10 mouse cellular contexts compared by ENCODE assay signal in genomic region chr6:51119691-51120302, GRCm38 (mm10).
A peak's percentile ranks its signal among the peaks of the same experiment; 100 is the strongest.
DNase-seq lines count a peak whose midpoint lies in the region; ATAC-seq and TF ChIP-seq lines count a peak whose summit lies in the region.
"Had no signal": no experiment of that assay in that cellular context is flagged by ENCODE, and none has a peak within 500 bp of the region (broad histone marks: within the 10 kb centered on the region; RNA-seq: fewer than 3 reads in every experiment).

No protein-coding gene starts in this region.

- no peak for ATAC-seq in lung, postnatal 0 days
- no peak for ATAC-seq in kidney, embryonic 15.5 days (replicated peaks; ENCODE audit: low FRiP score)
- peak; percentile 68; the same call in 1 of the 2 replicates for ATAC-seq in stomach, embryonic 15.5 days (ENCODE audit: insufficient read depth, low FRiP score, low read depth)
- ATAC-seq in CD4-positive, CD25-positive, alpha-beta regulatory T cell, adult 4 months: no peak
- no peak for ATAC-seq in midbrain, embryonic 13.5 days
- ATAC-seq: forebrain, embryonic 16.5 days had no signal

- no peak overlapping the region for H3K4me2 ChIP-seq in lung, postnatal 0 days (replicated peaks; ENCODE audit: low read depth, low read length)
- H3K4me2 ChIP-seq in kidney, embryonic 15.5 days: no peak overlapping the region
- no peak overlapping the region for H3K4me2 ChIP-seq in stomach, embryonic 15.5 days
- no peak overlapping the region for H3K4me2 ChIP-seq in midbrain, embryonic 13.5 days (replicated peaks)

- no peaks in the 10 kb centered on the region for H3K27me3 ChIP-seq in lung, postnatal 0 days (replicated peaks; ENCODE audit: insufficient read depth, low read length)
- no peaks in the 10 kb centered on the region for H3K27me3 ChIP-seq in kidney, embryonic 15.5 days
- no peaks in the 10 kb centered on the region for H3K27me3 ChIP-seq in stomach, embryonic 15.5 days (replicated peaks)
- no peaks in the 10 kb centered on the region for H3K27me3 ChIP-seq in midbrain, embryonic 13.5 days

- no peak for TF ChIP-seq POLR2A in lung, adult 2 months (IDR thresholded peaks at IDR 0.05; ENCODE audit: borderline replicate concordance, extremely low read depth, low read depth, low read length)

- H3K9me3 ChIP-seq in lung, postnatal 0 days (ENCODE audit: low read length): no peaks in the 10 kb centered on the region
- H3K9me3 ChIP-seq in kidney, embryonic 15.5 days (replicated peaks): no peaks in the 10 kb centered on the region
- no peaks in the 10 kb centered on the region for H3K9me3 ChIP-seq in stomach, embryonic 15.5 days
- H3K9me3 ChIP-seq in midbrain, embryonic 13.5 days: no peaks in the 10 kb centered on the region

- no peak overlapping the region for H3K4me3 ChIP-seq in lung, postnatal 0 days (ENCODE audit: low read depth, low read length)
- H3K4me3 ChIP-seq in lung, adult 2 months (replicated peaks; ENCODE audit: extremely low read depth, low read depth, low read length): no peak overlapping the region
- H3K4me3 ChIP-seq in kidney, embryonic 15.5 days (replicated peaks): no peak overlapping the region
- H3K4me3 ChIP-seq in stomach, embryonic 15.5 days (replicated peaks): no peak overlapping the region
- H3K4me3 ChIP-seq in midbrain, embryonic 13.5 days (replicated peaks): no peak overlapping the region
- H3K4me3 ChIP-seq: myocyte had no signal

- no peak overlapping the region for H3K9ac ChIP-seq in lung, postnatal 0 days (replicated peaks; ENCODE audit: low read depth)
- no peak overlapping the region for H3K9ac ChIP-seq in kidney, embryonic 15.5 days
- no peak overlapping the region for H3K9ac ChIP-seq in stomach, embryonic 15.5 days
- H3K9ac ChIP-seq in midbrain, embryonic 13.5 days (replicated peaks): no peak overlapping the region

- no peak for TF ChIP-seq CTCF in lung, postnatal 0 days (IDR thresholded peaks at IDR 0.05)
- no peak for TF ChIP-seq CTCF in lung, adult 2 months (IDR thresholded peaks at IDR 0.05; ENCODE audit: insufficient read depth, low read length)

- no peaks in the 10 kb centered on the region for H3K36me3 ChIP-seq in lung, postnatal 0 days (ENCODE audit: insufficient read depth, low read length)
- no peaks in the 10 kb centered on the region for H3K36me3 ChIP-seq in kidney, embryonic 15.5 days
- H3K36me3 ChIP-seq in stomach, embryonic 15.5 days: no peaks in the 10 kb centered on the region
- no peaks in the 10 kb centered on the region for H3K36me3 ChIP-seq in midbrain, embryonic 13.5 days

- peak; percentile 45 to 72 for DNase-seq in cerebellum, postnatal 25 days
- DNase-seq in cerebellum, adult 9-11 months: no peak
- peak; percentile 16 for DNase-seq in lung, postnatal 0 days (ENCODE audit: low spot score)
- DNase-seq in lung, adult 2 months: no peak

- no peak for TF ChIP-seq EP300 in lung, postnatal 0 days (IDR thresholded peaks at IDR 0.05)

- H3K4me1 ChIP-seq in lung, postnatal 0 days (ENCODE audit: insufficient read depth, low read depth, low read length): no peaks in the 10 kb centered on the region
- no peaks in the 10 kb centered on the region; the same call in 1 of the 2 replicates for H3K4me1 ChIP-seq in lung, adult 2 months (ENCODE audit: control insufficient read depth, insufficient read depth, low read length)
- peaks cover 18% of the 10 kb centered on the region for H3K4me1 ChIP-seq in kidney, embryonic 15.5 days
- H3K4me1 ChIP-seq in stomach, embryonic 15.5 days: peaks cover 3% of the 10 kb centered on the region; the same call in 1 of the 2 replicates
- 0 out of 2 replicates have a peak, but pooled peaks cover 3% of the 10 kb centered on the region for H3K4me1 ChIP-seq in midbrain, embryonic 13.5 days (replicated peaks)

- 35% methylated on average over 12 of the region's 12 CpGs for WGBS in lung, postnatal 0 days
- WGBS in lung, adult 2 months: 48% methylated on average over 12 of the region's 12 CpGs
- 44% methylated on average over 12 of the region's 12 CpGs for whole genome bisulfite sequencing in kidney, embryonic 15.5 days
- WGBS in stomach, embryonic 15.5 days: 33% methylated on average over 12 of the region's 12 CpGs
- 87% methylated on average over 12 of the region's 12 CpGs for WGBS in midbrain, embryonic 13.5 days

- no peak overlapping the region; the same call in 1 of the 2 replicates for H3K27ac ChIP-seq in lung, postnatal 0 days (ENCODE audit: low read length)
- H3K27ac ChIP-seq in kidney, embryonic 15.5 days: peak overlapping the region; percentile 78
- H3K27ac ChIP-seq in stomach, embryonic 15.5 days: peak overlapping the region; percentile 41; the same call in 1 of the 2 replicates
- H3K27ac ChIP-seq in midbrain, embryonic 13.5 days: no peak overlapping the region

Comparison
In these comparisons a context has a peak if more than half of its experiments do, and no peak if none do; other contexts are left out.
1. DNase-seq: peak in cerebellum, postnatal 25 days (2 of 2) and lung, postnatal 0 days (single experiment); none in cerebellum, adult 9-11 months (single experiment) and lung, adult 2 months (single experiment).
2. H3K27ac ChIP-seq: peak in kidney, embryonic 15.5 days (single experiment) and stomach, embryonic 15.5 days (single experiment); none in lung, postnatal 0 days (single experiment) and midbrain, embryonic 13.5 days (single experiment).